Mouse (Mus musculus): ENCODE measurements around the gene Smco2. TPM values are rescaled to one million over a fixed set of nuclear protein-coding genes. Genes with fewer than 3 reads are reported as not detected.

Gene Smco2
- polyA plus RNA-seq, 1 experiment from 2014 or later = not detected

Other genes with a start within 250 kb of the Smco2 start
- 134 and 136 TPM in 2 replicates for gene Med21, start 207.6 kb upstream of the Smco2 start, polyA plus RNA-seq (2015; fragmentation: Nextera tagmentation; extraction: Ambion mirVana)
- 21.7 and 27.1 TPM in 2 replicates for gene Tm7sf3, start 207.3 kb upstream of the Smco2 start, polyA plus RNA-seq (2015; fragmentation: Nextera tagmentation; extraction: Ambion mirVana)
- 14.7 and 15.3 TPM in 2 replicates for gene Stk38l, start 125.1 kb upstream of the Smco2 start, polyA plus RNA-seq (2015; fragmentation: Nextera tagmentation; extraction: Ambion mirVana)
- gene Arntl2, start 54.0 kb upstream of the Smco2 start, polyA plus RNA-seq (2015; fragmentation: Nextera tagmentation; extraction: Ambion mirVana) = 1.1 and 2.2 TPM in 2 replicates
- gene Ppfibp1, start 38.4 kb downstream of the Smco2 start, polyA plus RNA-seq (2015; fragmentation: Nextera tagmentation; extraction: Ambion mirVana) = 12.7 and 16.5 TPM in 2 replicates
- gene 1700034J05Rik, start 104.3 kb downstream of the Smco2 start, polyA plus RNA-seq (2015; fragmentation: Nextera tagmentation; extraction: Ambion mirVana) = 0.05 and 0.08 TPM in 2 replicates
- 0.62 and 0.97 TPM in 2 replicates for gene Rep15, start 182.5 kb downstream of the Smco2 start, polyA plus RNA-seq (2015; fragmentation: Nextera tagmentation; extraction: Ambion mirVana)
- 99.0 and 112 TPM in 2 replicates for gene Mrps35, start 192.7 kb downstream of the Smco2 start, polyA plus RNA-seq (2015; fragmentation: Nextera tagmentation; extraction: Ambion mirVana)
- 0.49 and 0.58 TPM in 2 replicates for gene Mansc4, start 236.9 kb downstream of the Smco2 start, polyA plus RNA-seq (2015; fragmentation: Nextera tagmentation; extraction: Ambion mirVana)
- 3.9 and 4.0 TPM in 2 replicates for gene Klhl42, start 241.3 kb downstream of the Smco2 start, polyA plus RNA-seq (2015; fragmentation: Nextera tagmentation; extraction: Ambion mirVana)